Mouse (Mus musculus) right cerebral cortex, adult 18-20 months (tissue): ENCODE measurements around the gene Cep350.

Source experiments
- DNase-seq: peaks from one replicate; pipeline ENCODE4 v3.0.0; 2022; ENCODE audit warnings: mixed read lengths

Cep350 gene

DNA sequence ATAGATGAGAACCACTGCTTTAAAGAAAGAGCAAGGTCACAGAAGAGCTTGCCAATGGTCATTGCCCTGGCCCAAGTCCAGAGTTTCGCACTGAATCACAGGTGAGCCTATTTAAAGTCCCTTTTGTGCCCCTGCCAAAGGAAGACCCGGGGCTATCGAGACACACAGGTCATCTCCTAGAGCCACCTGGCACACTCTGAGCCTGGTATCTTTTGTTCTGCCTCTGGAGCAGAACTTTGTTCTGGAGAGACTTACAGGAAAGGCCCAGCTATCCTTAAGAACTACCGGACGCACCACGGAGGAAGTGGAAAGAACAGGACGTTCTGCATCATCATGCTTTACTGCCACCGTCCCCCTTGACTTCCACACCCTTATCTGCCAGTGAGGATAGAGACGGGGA is 167.4 kb downstream of the Cep350 start:
- no peak for DNase-seq

DNA sequence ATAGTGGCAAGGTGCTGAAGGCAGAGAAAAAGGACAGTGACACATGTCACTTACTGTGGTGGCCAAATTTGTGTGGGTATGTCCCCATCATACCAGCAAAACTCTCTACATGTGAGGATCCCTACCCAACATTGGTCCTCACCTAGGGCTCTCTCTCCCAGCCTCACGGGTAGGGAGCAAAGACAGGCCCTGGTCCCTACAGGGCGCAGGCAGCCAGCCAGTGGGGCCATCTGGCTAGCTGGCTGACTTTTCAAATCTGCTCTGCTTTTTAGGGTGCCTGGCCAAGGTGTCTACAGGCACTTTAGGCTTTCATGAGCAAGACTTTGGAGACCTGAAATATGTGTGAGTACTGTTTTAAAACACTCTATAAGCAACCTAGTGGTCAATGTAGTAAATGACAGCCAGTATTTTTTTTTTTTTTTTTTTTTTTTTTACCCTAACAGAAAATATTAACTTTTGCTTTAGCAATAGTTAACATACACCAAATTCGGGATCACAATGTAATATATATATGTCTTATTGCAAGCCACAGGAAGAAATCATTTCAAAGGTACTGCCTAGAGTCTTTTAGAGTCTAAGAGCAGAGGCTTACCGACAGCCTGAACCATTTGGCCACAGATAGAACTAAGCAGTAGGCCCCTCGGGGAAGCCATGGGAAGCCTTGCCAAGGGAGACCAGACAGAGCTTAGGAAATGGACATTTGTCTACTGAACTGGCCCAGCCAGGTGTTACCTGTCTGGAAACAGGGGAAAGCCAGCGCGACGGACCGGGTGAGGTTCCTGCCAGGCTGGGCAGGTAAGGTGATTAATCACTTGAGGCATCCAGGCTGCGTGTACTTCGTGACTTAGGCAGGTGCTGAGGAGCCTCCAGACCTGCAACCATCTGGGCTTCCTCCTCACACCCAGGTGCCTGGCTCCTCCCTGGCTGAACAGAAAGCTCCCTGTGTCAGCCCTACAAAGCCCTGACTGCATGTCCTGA is 171.8 kb downstream of the Cep350 start:
- DNase-seq, result no peak

DNA sequence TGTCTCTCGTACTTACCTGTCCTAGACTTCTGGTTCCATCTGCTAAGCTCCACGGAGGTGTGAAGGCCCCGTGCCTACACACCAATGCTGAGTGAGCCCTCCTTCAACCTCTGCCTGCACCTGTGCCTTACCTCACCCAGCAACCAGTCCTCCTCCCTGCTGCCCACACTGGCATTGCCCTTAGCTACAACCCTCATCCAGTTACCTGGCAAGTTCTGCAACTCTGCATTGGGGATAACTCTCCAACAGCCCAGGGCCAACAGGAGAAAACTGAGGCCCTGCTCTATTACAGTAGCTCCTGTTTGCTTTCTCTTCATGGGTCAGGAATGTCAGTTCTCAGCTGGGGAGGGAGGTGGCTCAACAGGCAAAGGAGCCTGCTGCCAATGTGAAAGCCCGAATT is 175.1 kb downstream of the Cep350 start:
- no peak for DNase-seq

DNA sequence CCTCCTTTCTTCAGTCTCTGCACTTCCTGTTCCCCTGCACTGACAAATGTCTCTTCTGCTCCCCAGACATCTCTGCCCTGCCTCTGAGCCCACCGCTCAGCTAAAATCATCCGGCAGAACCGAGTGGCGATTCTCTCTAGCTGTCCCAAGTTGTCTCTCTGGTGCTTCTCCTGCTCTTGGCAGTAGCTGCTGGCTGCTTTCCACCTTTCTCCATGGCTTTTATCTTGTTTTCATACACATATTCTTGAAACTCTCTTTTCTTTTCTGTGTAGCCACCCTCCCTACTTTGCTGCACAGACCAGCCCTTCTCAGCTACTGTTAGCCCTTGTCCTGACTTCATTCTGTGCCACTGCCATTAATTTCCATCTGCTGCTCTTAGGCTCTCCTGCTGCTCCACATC is 175.6 kb downstream of the Cep350 start:
- no peak for DNase-seq

DNA sequence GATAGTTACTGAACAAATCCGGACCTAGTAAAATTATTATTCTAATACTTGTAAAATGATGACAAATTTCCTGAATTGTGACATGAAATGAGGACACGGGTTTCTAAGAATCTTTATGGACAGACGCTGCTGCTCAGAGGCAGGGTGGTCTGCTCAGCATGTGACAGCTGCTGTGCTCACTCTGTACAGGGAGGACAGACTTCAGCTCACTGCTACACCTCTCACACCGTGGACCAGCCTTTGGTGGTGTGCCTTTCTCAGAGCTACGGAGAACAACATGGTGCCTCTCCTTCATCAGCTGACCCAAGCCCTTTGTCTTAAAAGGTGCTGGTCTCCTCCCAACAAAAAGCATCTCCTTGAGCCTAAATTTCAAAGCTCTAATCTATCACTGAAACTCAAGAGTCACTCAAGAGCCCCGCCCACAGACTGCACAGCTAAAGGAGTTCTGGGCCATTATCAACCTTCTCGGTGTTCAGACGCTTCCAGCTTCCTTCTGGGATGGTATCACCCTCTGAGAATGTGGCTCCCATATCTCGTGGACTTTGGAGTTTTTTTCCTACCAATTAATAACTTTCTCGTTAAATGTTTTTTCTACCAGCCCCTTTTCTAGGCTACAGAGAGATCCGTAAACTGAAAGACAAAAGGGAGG is 176.2 kb downstream of the Cep350 start:
- no peak for DNase-seq

DNA sequence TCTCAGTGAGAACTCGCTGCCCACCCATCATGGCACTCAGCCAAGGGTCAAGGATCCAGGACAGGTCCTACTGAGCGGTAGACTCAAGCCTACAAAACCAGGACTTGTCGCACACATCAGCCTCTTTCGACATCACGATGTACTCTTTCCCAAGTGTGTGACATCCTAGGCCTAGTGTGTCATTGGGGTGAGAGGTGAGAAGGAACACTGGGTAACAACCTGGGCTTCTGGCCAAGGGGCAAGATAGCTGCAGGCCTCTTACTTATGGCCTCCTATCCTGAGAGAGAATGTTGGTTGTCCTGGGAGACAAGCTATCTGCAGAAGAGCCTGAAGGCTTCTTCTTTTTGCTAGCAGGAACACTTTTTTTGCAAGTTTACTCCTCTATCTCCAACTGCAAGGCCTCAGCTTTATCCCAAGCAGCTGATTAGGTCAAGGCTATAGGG is 177.2 kb downstream of the Cep350 start:
- DNase-seq, result no peak
